Mouse (Mus musculus) layer of hippocampus, adult 8-10 months (tissue): ENCODE measurements around the gene Rom1. TPM values are rescaled to one million over a fixed set of nuclear protein-coding genes. Genes with fewer than 3 reads are reported as not detected.

Experiments
- DNase-seq, 2 experiments: peaks; one replicate each; pipeline ENCODE4 v3.0.0; 2022; ENCODE audit warnings: low spot score in 2 of 2
- total RNA-seq, 4 experiments: library from RNA; stranded (reverse); gene quantifications; 2 replicates each; pipeline ENCODE4 v1.2.4; 2022

The Rom1 gene
- total RNA-seq, 4 experiments from 2014 or later = 5.0 to 8.6 (median 6.4) TPM

- no peak for DNase-seq
These were observed 13.3 kb upstream of the Rom1 start for GRCm38 (mm10) chr19:8942276-8942964.

- DNase-seq = peak; percentile 90 to 91
These were observed 12.5 kb upstream of the Rom1 start, which contains the start of gene Mta2 for GRCm38 (mm10) chr19:8941515-8942217. Mta2 (plus strand) TSS chr19:8941875.

DNA sequence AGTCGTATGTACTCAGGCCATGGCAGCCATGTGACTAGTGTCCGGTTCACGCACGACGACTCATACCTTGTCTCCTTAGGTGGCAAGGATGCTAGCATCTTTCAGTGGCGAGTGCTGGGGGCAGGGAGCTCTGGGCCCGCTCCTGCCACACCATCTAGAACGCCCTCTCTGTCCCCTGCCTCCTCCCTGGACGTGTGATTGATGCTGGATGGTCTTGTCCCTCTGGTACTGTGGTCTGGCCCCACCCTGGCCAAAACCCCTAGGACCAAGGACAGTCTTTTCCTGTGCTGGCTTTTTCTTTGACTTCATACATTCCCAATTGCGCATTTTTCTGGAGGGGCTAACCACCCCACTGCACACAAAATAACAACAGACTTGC, 12.0 kb upstream of the Rom1 start:
- no peak for DNase-seq

DNA sequence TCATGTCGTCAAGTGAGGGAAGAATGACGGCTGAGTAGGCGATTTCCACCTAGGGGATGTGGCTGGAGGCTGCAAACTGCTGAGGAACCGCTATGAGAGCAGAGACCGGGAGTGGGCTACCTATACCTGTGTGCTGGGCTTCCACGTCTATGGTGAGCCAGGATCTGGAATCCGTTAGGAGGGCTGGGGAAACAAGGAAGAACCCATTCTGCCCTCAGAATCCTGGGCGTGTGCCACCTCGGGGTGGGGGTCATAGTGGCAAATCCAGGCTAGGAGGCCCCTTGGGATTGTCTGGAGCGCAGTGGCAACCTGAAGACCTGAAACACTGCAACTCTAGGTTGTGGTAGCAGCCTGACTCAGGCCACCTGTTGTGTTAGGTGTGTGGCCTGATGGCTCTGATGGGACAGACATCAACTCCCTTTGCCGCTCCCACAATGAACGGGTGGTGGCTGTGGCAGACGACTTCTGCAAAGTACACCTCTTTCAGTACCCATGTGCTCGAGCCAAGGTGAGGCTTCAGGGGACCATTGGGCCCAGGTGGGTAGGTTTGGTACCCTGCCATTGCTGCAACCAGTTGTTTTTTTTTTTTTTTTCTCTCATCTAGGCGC, 11.5 kb upstream of the Rom1 start:
- DNase-seq = no peak

- no peak for DNase-seq
These were observed 7.6 kb upstream of the Rom1 start for GRCm38 (mm10) chr19:8936736-8937135.

DNA sequence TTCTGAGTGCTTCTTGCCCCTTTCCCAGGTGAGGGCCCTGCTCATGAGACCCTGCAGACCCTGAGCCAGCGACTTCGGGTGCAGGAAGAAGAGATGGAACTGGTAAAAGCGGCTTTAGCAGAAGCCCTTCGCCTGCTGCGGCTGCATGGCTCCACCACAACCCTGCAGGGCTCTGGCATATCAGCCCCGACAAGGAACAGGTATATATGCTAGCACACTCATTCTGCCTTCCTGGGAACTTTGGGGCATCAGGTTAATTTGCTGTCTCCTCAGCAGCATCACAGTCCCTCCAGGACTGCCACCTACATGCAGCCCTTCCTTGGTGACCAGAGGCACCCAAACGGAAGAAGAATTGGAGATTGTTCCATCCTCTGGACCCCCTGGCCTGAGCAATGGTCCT, 1.6 kb upstream of the Rom1 start:
- no peak for DNase-seq

DNA sequence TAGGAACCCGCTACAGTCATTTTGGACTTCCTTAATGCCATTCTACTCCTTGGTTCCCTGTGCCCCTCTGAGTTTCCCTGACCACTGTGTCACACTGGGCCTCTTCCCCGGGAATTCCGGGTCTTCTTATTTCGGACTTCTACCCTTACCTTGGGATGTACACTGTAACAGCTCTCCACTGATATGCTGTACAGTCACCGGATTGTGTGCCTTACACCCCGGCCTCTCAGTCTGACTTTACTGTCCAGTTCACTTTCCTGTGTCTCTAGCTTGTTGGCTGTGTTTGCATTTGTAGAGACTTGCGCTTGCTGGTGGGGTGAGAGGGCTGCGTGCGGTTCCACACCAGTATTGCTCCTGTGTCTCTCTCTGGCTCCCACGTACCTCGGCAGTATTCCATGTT, 961 bp upstream of the Rom1 start:
- DNase-seq = no peak

- DNase-seq = no peak
These were observed 400 bp downstream of the Rom1 start for GRCm38 (mm10) chr19:8928689-8929223.

GRCm38 (mm10) chr19:8927891-8928525, 1.1 kb downstream of the Rom1 start:
- DNase-seq = no peak

- DNase-seq = no peak
These were observed 2.4 kb downstream of the Rom1 start for GRCm38 (mm10) chr19:8926766-8927165.

DNA sequence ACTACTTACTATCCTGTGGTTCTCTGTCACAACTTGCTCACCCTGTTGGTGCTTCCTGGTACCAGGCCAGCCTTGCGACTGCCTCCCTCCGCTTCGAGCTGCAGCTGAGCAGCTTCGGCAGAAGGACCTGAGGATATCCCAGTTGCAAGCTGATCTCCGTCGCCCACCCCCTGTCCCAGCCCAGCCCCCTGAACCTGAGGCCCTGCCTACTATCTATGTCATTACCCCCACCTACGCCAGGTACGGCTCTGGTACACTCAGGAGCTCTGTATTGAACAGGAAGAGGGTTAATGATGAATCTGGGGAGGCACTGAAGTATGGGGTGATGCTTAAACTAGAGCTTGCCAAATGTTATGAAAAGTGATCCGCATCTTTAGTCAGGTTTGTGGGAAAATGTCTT, 7.4 kb downstream of the Rom1 start:
- no peak for DNase-seq

DNA sequence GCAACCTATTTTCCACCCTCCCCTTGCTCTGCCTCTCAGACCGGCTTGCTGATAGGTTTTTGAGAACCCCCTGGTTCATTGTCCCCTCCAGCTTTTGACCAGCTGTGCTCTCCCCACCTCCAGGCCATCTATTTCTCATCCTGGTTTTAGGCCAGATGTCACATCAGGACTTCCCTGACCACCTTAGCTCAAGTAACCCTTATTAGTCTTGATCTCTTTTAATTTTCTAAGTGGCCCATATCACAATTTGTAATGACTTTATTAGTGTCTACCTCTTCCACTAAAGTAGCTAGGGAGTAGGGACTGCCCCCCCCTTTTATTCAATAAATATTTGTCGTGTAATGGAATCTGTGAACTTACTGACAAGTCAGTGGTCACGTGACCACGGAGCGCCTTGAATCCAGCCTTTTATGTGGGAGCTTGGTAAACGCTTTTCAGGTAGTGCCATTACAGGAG, 8.3 kb downstream of the Rom1 start:
- DNase-seq = no peak

DNA sequence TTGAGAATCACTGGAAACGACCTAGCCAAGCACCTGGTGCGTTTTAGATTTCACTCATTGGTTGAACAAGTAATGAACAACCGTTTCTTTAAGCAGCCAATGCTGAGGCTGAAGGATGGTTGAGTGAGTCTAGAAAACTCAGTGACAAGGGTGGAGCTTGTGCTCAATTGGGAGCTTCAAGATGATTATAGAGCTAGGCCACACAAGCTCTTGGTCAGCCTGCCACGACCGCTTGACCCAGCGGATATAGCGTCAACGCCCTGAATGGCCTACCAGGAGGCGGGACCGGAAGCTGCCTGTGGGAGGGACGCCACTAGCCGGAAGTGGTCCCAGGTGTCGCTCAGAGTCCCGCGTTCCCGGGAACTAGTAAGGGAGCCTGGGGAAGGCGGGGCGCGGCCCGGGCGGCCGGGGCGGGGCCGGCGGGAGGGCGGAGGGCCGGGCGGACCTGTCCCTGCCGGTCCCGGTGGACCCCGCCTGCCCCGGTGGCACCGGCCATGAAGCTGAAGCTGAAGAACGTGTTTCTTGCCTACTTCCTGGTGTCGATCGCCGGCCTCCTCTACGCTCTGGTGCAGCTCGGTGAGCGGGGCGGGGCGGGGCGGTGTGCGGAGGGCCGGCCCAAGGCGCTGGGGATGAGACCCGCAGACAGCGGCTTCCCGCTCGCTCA, 9.0 kb downstream of the Rom1 start, which contains the start of gene B3gat3:
Gene B3gat3, plus strand, starts transcription at position 302 of the 664 bp plus-strand sequence.
- peak; percentile 92 to 93 for DNase-seq

GRCm38 (mm10) chr19:8919684-8920072, 9.5 kb downstream of the Rom1 start:
- no peak for DNase-seq

DNA sequence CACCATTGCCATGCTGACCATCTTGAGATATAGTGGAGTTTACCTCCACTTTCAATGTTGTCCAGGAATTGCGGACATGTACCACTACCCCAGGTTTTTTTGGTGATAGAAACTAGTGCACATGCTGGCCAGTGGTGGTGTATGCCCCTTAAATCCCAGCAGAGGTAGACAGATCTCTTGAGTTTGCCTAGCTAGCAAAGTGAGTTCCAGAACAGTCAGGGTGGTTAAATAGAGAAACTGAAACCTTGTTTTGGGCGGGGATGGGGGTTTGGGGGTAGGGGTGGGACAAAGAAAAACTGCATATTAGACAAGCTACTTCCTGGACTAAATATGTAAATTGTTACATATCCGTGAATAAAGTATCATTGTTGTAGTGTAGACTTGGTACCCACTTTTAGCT, 10.2 kb downstream of the Rom1 start:
- no peak for DNase-seq

- peak in 1 of 2 experiments; percentile 45 for DNase-seq
These were observed 14.9 kb downstream of the Rom1 start for GRCm38 (mm10) chr19:8914212-8914611.

- DNase-seq = no peak
These were observed 17.3 kb downstream of the Rom1 start for GRCm38 (mm10) chr19:8911810-8912209.

DNA sequence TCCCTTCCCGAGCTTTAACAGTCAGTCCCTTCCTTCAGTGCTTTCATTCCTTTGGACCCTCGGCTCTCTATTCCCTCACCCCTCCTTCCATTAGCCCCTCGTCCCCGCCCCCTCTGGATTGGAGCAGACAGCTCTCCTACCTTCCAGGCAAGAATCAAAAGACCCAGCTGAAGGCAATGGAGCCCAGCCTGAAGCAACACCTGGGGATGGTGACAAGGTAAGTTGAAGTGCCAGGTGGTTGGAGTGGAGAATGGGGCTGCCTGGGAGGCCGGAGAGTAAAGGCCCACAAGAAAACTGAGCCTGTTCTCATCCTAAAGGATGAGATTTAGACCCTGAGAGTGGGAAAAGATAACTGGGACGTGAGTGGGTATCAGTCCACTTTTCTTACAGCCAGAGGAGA, 20.6 kb downstream of the Rom1 start:
- DNase-seq = no peak

- DNase-seq = no peak
These were observed 25.7 kb downstream of the Rom1 start for GRCm38 (mm10) chr19:8903412-8903811.

DNA sequence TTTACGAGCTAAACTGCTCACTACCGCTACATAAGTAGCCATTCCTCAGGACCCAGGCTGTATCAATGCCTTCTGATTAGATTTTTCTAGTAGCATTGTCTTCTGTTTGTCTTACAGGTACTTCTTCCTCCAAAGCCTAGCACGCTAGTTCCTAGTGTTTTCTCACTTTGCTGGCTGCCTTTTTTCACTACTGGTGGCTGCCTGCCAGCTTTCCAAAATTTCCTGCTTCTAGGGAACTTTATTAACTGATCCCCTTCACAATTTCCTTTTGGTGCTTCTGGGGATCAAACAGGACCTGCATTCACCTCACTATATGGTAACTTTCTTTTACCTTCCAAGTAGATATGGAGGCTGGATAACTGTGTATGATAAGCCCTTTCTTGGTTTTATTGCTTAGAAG, 30.1 kb downstream of the Rom1 start:
- DNase-seq = no peak

- no peak for DNase-seq
These were observed 30.6 kb downstream of the Rom1 start for GRCm38 (mm10) chr19:8898576-8898975.
